Mouse (Mus musculus) frontal cortex, adult 2 months (tissue): ENCODE results near the gene Rnf146. TPM values are rescaled to one million over a fixed set of nuclear protein-coding genes. Genes with fewer than 3 reads are reported as not detected.
"Not testable (repeated sequence)": the region's sequence is repeated elsewhere in the genome, so short reads cannot be mapped to it uniquely, and the experiment has no call there.

Experiments
- DNase-seq, 2 experiments: peaks; one replicate each; pipeline ENCODE4 v3.0.0; 2022; ENCODE audit warnings: low spot score in 1 of 2; ENCODE audit errors: extremely low spot score in 1 of 2
- polyA plus RNA-seq: library from polyadenylated mRNA; depleted of rRNA; stranded (reverse); fragments of >200 nt; gene quantifications from 2 replicates; pipeline ENCODE4 v1.2.3, GENCODE M21; 2012; rRNA removed

The Rnf146 gene
- polyA plus RNA-seq, result 85.7 and 89.7 TPM in 2 replicates

DNA sequence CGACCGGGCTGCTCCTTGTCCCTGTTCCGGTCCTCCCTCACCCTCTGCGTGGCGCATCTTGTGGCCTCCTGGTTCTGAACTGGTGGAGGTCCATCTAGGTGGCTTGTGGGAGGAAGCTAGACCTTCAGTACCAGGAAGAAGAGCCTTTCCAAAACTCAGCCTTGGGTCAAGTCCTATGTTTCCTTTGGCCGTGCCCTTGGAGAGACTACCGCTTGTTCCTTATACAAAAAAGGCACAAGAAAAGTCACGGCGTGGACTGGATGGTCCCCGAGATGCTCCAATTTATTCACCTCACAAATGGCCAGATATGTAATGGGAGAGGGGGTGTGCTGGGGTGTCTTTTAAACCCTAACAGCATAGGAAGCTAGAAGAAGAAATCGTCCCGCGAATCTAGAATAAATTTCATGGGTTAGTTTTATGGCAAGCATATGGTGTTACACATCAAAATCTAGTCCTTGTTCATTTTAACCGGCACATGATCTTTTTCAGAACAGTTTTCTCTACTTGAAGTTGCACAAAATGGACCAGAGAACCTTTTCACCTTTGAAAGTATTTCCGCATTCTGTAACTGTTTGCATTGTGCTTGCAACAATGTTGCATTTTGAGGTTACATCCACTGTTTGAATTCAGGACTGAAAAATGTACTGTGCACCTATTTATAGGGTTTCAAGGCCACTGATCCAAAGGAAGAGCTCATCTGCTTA is at the start of gene Rnf146:
Gene Rnf146 (minus strand): TSS at position 246 of the 704 bp plus-strand sequence.
- no peak for DNase-seq

DNA sequence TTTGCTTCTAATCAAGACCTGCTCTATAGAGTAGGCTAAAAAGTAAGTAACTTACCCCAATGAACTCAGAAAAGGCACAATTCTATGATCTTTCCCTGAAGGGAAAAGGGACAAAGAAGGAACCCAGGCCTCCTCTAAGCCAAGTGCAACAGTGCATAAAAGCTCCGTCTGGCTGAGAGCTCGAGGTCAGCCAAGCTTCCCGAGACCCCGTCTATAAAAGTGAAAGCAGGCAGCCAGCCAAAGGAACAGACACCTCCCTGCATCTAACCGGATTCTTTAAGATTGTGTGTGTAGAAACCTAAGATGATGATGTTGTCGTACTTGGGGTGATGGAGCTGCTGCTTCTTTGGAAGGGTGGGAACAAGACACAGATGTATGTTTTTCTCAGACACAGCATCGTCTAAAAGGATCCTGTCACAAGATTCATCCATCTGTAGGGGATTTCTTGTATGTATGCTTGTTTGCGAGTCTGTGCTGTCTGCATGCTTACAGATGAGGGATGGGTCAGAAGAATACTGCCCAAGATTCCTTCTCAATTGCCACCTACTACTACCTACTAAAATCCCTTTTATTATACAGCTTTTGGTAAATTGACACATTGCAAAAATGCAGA is 40.5 kb upstream of the Rnf146 start:
- no peak for DNase-seq

GRCm38 (mm10) chr10:29394890-29395289 is 32.6 kb upstream of the Rnf146 start:
- DNase-seq, result not testable (repeated sequence)

DNA sequence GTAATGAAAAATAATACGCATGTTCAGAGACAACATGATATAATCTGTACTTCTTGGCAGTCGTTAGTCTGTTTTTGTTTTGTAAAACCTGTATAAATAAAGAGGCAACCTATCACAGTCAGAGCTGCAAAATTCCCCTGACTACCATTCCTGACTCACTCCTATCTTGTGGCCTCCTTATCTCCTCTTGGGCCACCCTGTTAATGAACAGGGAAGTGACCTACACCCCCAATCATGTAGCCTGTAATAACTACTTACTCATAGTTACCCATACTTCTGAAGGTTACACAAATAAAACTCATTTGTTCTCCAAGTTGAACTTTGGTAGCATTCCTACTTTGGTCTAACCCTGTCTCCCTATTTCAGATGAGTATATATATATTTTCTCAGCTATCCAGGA is 19.3 kb upstream of the Rnf146 start:
- no peak for DNase-seq

DNA sequence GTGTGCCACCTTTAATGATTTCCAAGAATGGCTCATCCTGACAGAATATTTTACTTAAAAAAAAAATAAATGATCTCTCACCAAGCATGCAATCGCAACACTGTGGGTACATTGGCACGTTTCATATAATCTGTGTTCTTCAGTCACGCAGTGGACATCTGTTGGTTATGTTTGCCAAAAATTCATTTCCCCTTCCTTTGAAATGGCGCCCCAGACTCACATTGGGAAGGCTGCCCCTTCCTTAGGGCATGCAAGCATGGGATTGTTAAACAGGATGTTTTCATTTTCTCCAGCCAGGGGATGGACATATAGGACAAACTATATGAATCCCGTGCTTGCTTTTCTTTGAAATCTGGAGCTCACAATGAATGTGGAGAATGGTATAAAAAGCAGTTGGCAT is 11.8 kb upstream of the Rnf146 start:
- no peak for DNase-seq

DNA sequence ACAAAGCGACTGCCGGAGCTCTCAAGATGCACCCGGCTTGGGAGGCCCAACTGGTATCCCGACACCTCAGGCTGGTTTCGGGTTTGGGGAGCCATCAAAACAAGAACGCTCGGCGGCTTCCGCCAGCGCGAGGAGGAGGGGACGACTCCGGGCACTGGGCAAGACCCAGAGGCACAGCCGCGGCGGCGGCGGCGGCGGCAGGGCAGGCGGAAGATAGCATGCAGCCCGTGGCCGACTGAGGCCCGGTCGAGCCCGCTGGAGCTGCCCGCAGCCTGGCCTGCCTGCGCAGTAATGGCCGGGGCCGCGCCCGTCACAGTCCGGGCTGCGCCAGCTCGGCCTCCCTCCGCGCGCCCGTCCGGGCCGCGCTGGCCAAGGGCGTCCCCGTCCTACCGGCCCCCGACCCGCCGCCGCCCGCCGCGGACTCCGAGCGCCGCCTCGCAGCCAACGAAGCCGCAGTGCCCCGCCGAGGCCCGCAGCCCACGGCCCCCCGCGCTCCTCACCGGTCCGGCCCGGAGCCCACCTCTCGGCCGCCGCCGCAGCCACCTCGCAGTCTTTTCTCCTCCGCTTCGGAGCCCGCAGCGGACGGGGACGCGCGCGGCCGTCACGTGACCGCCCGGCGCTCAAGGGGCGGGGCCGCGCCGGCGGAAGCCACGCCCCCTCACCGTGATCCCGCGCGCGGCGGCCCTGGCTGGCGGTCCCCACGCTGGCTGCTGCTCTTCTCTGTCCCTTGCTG is 612 bp downstream of the Rnf146 start:
- DNase-seq, result peak; percentile 48 to 87

- DNase-seq, result no peak
Measured at GRCm38 (mm10) chr10:29361095-29361463, 1.2 kb downstream of the Rnf146 start.

DNA sequence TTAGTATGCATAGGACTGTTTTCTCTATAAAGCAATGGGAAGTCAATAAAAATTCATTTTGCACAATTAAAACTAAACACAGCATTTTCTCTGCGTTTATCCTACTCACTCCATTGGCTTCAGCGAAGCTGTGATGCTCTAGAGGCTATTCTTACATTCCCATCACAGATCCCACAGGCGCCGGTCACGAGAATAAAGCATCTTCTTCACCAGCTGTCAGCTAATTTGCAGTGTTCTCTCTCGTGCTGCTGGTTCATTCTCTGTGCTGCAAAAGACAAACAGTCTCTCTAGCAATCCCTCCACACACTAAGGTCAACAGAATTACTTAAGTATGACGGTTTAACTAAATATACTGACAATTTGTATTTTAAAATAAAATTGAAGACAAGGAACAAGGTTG is 8.1 kb downstream of the Rnf146 start:
- DNase-seq, result peak; percentile 41 to 71

DNA sequence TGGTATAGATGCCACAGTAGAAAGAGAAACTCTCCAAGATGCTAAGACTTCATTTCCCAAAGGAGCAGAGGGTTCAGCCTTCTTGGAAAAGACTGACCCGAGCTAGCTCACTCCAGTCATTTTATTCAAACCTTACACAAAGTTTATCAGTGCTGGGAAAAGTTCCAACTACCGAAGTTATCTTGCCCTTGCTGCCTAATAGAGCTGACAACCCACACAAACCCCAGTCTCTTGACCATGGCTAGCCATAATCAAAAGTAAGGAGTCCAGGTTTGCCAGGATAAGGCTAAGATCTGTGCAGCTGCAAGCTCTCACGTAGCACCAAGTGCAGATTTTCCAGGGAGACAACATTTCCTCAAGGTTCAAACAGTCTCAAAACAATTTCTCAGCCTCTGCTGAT is 9.7 kb downstream of the Rnf146 start:
- no peak for DNase-seq

DNA sequence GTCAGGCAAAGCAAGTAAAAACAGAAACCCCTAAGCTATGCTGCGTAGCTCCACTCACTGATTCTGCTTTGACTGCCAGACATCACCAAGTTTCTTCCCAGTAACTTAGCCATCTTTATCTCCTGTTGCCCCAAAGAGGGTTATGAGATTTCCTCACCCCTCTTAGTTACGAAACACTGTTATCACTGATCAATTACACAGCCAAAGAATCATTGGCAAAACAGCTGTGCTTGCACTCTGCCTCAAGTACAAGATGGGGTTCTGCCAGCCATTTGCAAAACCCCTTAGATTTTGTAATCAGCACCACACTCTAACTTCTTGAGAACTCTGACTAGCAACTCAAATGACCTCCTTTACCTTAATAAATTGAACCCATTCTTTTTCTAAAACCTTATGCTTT is 10.8 kb downstream of the Rnf146 start:
- DNase-seq, result no peak

DNA sequence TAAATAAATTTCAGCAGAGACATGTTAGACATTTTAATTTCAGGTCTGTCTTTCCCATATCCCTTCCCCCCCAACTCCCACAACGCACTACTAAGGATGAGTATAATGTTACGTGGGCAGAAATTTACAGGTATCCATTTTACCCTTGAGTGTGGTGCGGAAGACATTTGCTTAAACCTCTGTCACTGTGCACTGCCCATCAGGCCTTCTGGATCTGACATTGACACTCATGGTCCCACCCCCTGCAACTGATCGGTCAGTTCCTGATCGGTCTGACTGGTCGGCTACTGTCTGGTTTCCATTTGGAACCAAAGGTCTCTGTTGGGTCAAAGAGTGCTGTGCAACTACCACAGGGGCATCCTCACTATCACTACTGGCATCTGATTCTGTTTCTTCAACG is 15.6 kb downstream of the Rnf146 start:
- no peak for DNase-seq

DNA sequence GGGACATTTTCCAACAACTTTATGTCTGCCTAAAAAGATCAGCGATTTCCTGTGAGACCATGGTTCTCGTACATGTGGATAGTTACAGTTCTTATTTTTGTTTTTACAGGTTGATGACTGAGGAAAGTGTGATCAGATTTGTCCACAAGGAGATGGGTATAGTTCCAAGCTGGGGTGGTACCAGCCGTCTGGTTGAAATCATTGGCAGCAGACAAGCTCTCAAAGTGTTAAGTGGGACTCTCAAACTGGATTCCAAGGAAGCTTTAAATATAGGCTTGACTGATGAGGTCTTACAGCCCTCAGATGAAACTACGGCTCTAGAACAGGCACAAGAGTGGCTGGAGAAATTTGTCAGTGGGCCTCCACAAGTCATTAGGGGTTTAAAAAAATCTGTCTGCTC is 18.0 kb downstream of the Rnf146 start:
- DNase-seq, result peak in 1 of 2 experiments; percentile 37

DNA sequence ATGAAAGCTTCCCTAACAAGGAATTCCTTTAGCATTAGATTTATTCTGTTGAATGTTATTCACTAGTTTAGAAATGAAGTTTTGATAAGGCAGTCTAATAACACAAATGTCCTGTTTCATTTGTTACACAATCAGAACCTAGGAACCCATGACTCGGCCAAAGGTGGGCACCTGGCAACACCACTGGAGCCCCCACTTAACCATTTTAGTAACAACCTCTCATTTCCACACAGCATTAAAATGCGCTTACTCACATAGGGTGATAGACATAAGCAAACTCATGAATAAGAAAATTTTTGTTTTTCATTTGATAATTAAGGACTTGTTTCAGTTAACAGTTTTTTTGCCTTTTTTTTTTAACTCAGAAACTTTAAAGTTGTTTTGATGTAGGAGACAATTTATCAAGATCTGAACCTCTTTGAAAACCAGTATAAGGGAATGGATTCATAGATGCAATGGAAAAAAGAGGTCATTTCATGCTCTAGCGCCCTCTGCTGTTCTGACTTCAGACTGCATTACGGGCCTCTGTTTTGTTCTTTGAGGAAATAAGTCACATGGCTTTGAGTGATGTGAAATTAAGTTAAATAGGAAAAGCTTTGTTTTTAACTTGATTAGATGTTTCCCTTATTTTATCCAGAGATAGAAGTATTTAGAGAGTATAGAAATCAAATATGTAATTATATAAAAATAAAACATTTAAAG is 23.7 kb downstream of the Rnf146 start:
- peak; percentile 41 to 87 for DNase-seq

DNA sequence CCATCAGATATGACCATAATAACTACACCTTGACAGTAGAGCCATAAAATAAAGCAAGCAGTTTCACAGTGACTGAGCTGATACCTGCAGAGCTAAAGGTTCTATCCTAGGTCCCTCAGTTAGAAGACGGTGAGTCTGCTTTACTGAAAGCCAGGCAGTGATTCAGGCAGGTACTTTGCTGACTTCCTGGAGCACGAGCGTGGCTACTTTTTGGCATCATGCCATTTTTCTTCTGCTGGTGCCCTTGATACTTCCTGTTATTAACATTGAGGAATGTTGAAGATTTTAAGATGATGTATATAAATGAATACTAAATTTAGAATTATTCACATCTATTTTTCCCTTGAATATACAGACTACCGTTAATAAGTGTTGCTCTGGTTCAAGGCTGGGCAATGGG is 28.4 kb downstream of the Rnf146 start:
- no peak for DNase-seq

- no peak for DNase-seq
Measured at GRCm38 (mm10) chr10:29324817-29325216, 37.4 kb downstream of the Rnf146 start.

- no peak for DNase-seq
Measured at GRCm38 (mm10) chr10:29313905-29314304, 48.3 kb downstream of the Rnf146 start.

- peak; percentile 59 to 85 for DNase-seq
Measured at GRCm38 (mm10) chr10:29313064-29313638, 49.1 kb downstream of the Rnf146 start, which contains the start of gene Echdc1. Gene Echdc1 (plus strand): TSS chr10:29313166.

DNA sequence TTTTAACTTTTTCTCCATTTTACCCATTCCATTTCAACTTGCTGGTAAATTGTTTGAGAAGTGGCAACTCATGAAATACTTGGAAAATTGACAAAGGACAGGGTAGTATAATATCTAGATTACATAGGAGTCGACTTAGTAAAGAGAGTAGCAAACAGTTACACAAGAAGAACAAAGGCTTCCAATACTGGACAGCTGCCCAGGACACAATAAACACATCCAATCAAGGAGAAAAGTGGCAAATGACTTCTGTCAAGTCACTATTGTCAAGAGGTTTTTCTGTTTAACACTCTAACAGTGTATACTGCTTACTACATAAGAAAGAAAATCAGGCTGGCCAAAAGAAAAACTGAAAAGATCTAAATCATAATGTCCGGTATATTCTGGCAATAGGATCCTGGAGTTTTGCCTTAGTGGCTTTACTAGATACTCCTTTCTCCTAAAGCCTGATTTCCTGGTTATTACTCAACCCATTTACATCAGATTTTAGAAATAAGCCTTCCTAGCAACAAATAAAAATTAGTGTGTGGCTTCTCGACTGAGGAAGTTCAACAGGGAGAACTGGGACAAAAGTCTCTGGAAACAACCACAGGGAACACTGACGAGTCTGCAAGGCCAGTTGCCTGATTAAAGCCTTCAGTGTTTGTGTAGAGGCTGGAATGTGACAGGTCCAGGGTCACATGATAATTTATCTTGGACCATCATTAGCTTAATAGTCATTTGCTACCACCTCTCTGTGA is 50.6 kb downstream of the Rnf146 start:
- DNase-seq, result no peak

DNA sequence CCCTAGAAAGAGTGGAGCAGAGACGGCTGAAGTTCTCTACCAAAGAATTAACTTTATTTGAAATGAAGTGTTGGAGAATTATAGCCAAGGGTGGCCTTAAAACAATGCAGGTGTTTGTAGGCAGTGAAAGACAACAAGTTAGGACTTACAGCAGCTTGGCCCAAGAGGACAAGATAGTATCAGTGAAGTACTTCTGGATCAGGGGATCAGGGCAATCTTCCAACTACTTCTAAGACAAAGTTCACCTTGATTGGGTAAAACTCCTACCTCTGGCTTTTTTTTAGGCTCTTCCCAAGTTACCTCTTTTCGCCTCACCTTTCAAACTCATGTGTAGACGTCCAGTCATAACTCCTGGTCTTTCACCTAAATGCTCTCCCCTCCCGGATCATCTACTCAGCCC is 60.0 kb downstream of the Rnf146 start:
- DNase-seq, result no peak
